Comparison of ENCODE assay signal across 8 mouse cellular contexts in the genomic region with DNA sequence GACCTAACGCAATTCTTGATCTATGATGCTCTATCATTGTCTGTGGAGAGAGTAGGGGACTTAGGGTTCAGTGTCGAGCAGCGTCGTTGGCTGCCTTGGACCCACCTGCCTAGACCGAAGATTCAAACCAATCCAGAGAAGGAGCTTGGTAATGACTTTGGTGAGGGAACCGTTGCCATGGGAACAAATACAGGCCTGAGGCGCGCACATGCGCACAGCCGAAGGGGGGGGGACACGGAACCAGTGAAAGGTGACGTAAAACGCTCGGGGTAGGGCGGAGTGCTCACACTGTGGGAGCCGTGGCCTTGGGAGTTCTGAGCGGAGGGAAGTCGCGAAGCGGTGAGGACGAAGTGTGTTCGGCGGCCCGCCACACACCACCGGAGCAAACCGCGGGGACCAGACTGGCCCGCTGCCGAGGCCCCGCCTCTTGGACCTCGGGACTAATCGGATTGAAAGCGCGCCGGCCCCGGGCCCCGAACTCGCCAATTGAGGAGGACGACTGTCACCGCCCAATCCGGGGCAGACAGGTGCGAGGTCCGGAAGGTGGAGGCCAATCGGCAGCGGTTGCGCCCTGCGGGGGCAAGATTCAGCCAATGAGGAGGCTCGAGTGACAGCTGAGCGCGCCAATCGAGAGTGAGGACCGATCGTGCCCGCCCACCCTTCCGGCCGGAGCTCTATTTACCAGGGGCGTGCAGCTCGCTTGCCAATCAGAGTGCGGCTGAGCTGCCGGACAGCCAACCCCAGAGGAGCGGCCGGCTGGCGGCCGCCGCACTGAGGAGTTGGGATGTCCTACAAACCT. TPM values are rescaled to one million over a fixed set of nuclear protein-coding genes. Genes with fewer than 3 reads are reported as not detected.
DNase-seq lines count a peak whose midpoint lies in the region; ATAC-seq lines count a peak whose summit lies in the region.

A gene (plus strand): TSS at position 541 of the 799 bp plus-strand sequence.

- peak; percentile 90 for ATAC-seq in hindbrain, embryonic 11.5 days (ENCODE audit: low FRiP score)

- peak; percentile 100 for DNase-seq in Muller cell, postnatal 12 days (ENCODE audit: inconsistent ontology term)
- DNase-seq in cerebellum, adult 9-11 months = peak; percentile 100
- DNase-seq in frontal cortex, adult 2 months (ENCODE audit: extremely low spot score in 1 of 2, low spot score in 1 of 2) = peak; percentile 99 to 100
- DNase-seq in hindbrain, embryonic 11.5 days (ENCODE audit: low spot score) = peak; percentile 100
- DNase-seq in layer of hippocampus, postnatal 10 days (ENCODE audit: low spot score in 2 of 2) = peak; percentile 100
- DNase-seq in lung, postnatal 10 days = peak; percentile 99
- DNase-seq in ovary, postnatal 36 days (ENCODE audit: low spot score) = peak; percentile 100
- peak; percentile 99 for DNase-seq in thymus, postnatal 25 days

- no peaks in the 10 kb centered on the region for H3K9me3 ChIP-seq in hindbrain, embryonic 11.5 days (ENCODE audit: control insufficient read depth, low read length)

- H3K4me2 ChIP-seq in hindbrain, embryonic 11.5 days (replicated peaks; ENCODE audit: low read depth, low read length) = peak within 1 kb of the TSS; percentile 61

- under 1% methylated on average over 65 of the region's 65 CpGs for WGBS in hindbrain, embryonic 11.5 days

- H3K9ac ChIP-seq in hindbrain, embryonic 11.5 days (ENCODE audit: low read depth, low read length) = peak within 1 kb of the TSS; percentile 69

- H3K36me3 ChIP-seq in hindbrain, embryonic 11.5 days (ENCODE audit: control insufficient read depth, insufficient read depth, low read length) = no peaks in the 10 kb centered on the region

- peak within 1 kb of the TSS; percentile 86 for H3K27ac ChIP-seq in hindbrain, embryonic 11.5 days (ENCODE audit: low read depth, low read length)

- H3K4me3 ChIP-seq in hindbrain, embryonic 11.5 days (ENCODE audit: low read depth, low read length) = peak within 1 kb of the TSS; percentile 57

- H3K4me1 ChIP-seq in hindbrain, embryonic 11.5 days (replicated peaks; ENCODE audit: control insufficient read depth, insufficient read depth, low read length) = peaks cover 14% of the 10 kb centered on the region

- H3K27me3 ChIP-seq in hindbrain, embryonic 11.5 days (ENCODE audit: control insufficient read depth, insufficient read depth, low read length) = peaks cover 18% of the 10 kb centered on the region

RNA-seq across cellular contexts. Expression of the gene that starts here (rescaled TPM):
- 50.3 and 58.5 TPM in 2 replicates for polyA plus RNA-seq in frontal cortex, adult 2 months (2012; rRNA removed)
- polyA plus RNA-seq in hindbrain, embryonic 11.5 days (2014; fragmentation: Nextera tagmentation; extraction: Ambion mirVana) = 74.4 and 84.3 TPM in 2 replicates
- total RNA-seq in layer of hippocampus, postnatal 10 days (2021) = 10 to 100 TPM; 21.5 to 23.6 TPM

Comparison
In these comparisons a context has a peak if more than half of its experiments do, and no peak if none do; other contexts are left out.
1. Peak in every context shown above with its lines: DNase-seq, ATAC-seq, H3K4me3 ChIP-seq and H3K27ac ChIP-seq.